Mouse (Mus musculus): ENCODE results near the gene Hsdl1. TPM values are rescaled to one million over a fixed set of nuclear protein-coding genes. Genes with fewer than 3 reads are reported as not detected.

The Hsdl1 gene
- 158 and 176 TPM in 2 replicates for polyA plus RNA-seq (2014; fragmentation: Nextera tagmentation; extraction: Ambion mirVana)

DNA sequence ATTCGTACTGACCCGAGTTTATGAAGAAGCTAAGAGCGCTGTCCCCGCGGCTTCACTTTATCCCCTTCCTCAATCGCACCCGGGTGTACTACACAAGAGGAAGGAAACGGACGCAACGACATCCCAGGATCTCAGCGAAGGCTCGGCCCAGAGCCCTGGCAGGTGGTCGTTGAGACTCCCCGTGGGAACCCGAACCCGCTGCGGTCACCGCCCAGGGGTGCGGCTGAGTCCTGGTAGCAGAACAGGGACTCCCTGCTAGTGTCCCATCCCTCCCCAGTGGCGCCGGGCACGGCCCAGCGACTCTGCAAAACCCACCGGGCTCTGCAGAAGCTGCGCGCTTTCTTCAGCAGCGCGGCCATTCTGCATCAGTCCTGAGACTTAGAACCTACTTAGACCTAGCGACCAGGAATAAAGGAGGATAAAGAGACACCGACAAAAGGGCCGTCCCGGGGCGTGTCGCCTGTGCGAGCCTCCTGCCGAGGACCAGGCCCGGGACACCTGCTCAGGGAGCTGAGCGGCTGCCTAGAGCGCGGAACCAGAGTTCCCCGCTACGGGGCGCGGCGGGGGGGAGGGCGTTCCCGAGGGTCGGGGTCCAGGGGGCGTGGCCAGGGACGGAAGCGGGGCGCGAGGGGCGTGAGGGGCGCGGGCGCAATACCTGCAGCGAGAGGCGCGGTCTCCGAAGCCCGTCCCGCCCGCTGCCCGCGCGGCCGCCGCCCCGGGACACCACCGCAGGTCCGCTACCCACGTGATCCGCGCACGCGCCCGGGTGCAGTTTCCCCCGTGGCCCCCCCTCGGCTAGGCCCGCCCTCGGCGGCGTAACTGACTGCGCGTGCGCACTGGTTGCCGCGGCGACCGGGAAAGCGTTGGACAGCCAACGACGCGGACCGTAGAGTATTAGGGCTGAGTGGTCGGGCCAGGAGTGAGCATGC is at the start of gene Hsdl1, which contains the start of gene Dnaaf1:
Gene Hsdl1, minus strand, starts transcription at position 747 of the 929 bp plus-strand sequence.
Gene Dnaaf1, plus strand, starts transcription at position 799 of the 929 bp plus-strand sequence.
- H3K4me3 ChIP-seq (ENCODE audit: low read depth, low read length): peak within 1 kb of the TSS; percentile 94
- ATAC-seq (ENCODE audit: low read depth): peak; percentile 82
- peak within 1 kb of the TSS; percentile 84 for H3K4me2 ChIP-seq (ENCODE audit: low read depth, low read length)
- H3K36me3 ChIP-seq (ENCODE audit: control insufficient read depth, insufficient read depth, low read length): no peaks in the 10 kb centered on the region
- H3K27ac ChIP-seq (ENCODE audit: low read depth, low read length): peak within 1 kb of the TSS; percentile 68
- H3K27me3 ChIP-seq (ENCODE audit: control insufficient read depth, insufficient read depth, low read length): no peaks in the 10 kb centered on the region
- peak within 1 kb of the TSS; percentile 82 for H3K9ac ChIP-seq (replicated peaks; ENCODE audit: low read depth, low read length)
- H3K9me3 ChIP-seq (ENCODE audit: control insufficient read depth, low read length): no peaks in the 10 kb centered on the region
- under 1% methylated on average over 78 of the region's 97 CpGs for WGBS
- H3K4me1 ChIP-seq (ENCODE audit: control insufficient read depth, insufficient read depth, low read length): peaks cover 15% of the 10 kb centered on the region

GRCm38 (mm10) chr8:119623744-119624143 is 48.8 kb upstream of the Hsdl1 start:
- no peak for ATAC-seq (ENCODE audit: low read depth)

GRCm38 (mm10) chr8:119623061-119623460 is 48.1 kb upstream of the Hsdl1 start:
- 95% methylated on average over 8 of the region's 8 CpGs for WGBS
- H3K27ac ChIP-seq (ENCODE audit: low read depth, low read length): no peak overlapping the region
- H3K36me3 ChIP-seq (ENCODE audit: control insufficient read depth, insufficient read depth, low read length): no peaks in the 10 kb centered on the region
- ATAC-seq (ENCODE audit: low read depth): no peak
- H3K27me3 ChIP-seq (ENCODE audit: control insufficient read depth, insufficient read depth, low read length): no peaks in the 10 kb centered on the region
- H3K4me3 ChIP-seq (ENCODE audit: low read depth, low read length): no peak overlapping the region
- H3K4me2 ChIP-seq (ENCODE audit: low read depth, low read length): no peak overlapping the region
- H3K4me1 ChIP-seq (ENCODE audit: control insufficient read depth, insufficient read depth, low read length): no peaks in the 10 kb centered on the region
- no peak overlapping the region for H3K9ac ChIP-seq (replicated peaks; ENCODE audit: low read depth, low read length)
- H3K9me3 ChIP-seq (ENCODE audit: control insufficient read depth, low read length): no peaks in the 10 kb centered on the region

More at GRCm38 (mm10) chr8:119623744-119624143, 48.8 kb upstream of the Hsdl1 start:
- H3K36me3 ChIP-seq (ENCODE audit: control insufficient read depth, insufficient read depth, low read length): no peaks in the 10 kb centered on the region
- no peaks in the 10 kb centered on the region for H3K27me3 ChIP-seq (ENCODE audit: control insufficient read depth, insufficient read depth, low read length)
- no peak overlapping the region for H3K27ac ChIP-seq (ENCODE audit: low read depth, low read length)
- no peak overlapping the region for H3K9ac ChIP-seq (replicated peaks; ENCODE audit: low read depth, low read length)
- 78% methylated on average over 1 of the region's 1 CpGs for WGBS
- H3K4me2 ChIP-seq (ENCODE audit: low read depth, low read length): no peak overlapping the region
- no peak overlapping the region for H3K4me3 ChIP-seq (ENCODE audit: low read depth, low read length)
- H3K9me3 ChIP-seq (ENCODE audit: control insufficient read depth, low read length): no peaks in the 10 kb centered on the region
- no peaks in the 10 kb centered on the region for H3K4me1 ChIP-seq (ENCODE audit: control insufficient read depth, insufficient read depth, low read length)

DNA sequence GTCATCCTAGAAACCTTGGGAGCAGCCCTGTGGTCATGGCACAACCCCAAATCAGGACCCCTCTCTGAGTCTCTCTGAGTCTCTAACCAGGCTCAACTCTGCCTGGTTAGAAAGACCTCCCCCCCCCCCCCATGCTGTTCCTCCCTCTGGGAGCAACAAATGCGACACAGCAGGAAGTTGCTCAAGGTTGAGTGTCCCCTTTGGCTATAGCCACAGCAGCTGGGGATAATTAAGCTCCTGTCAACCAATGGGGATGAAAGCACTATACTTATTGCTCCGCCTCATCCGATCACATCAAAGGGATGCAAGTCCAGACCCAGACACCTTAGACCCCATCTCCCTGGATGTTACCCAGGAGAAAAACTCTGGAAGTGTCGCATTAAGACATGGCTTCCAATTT is 47.6 kb upstream of the Hsdl1 start:
- no peaks in the 10 kb centered on the region for H3K4me1 ChIP-seq (ENCODE audit: control insufficient read depth, insufficient read depth, low read length)
- ATAC-seq (ENCODE audit: low read depth): no peak
- no peak overlapping the region for H3K4me2 ChIP-seq (ENCODE audit: low read depth, low read length)
- no peaks in the 10 kb centered on the region for H3K36me3 ChIP-seq (ENCODE audit: control insufficient read depth, insufficient read depth, low read length)
- no peak overlapping the region for H3K27ac ChIP-seq (ENCODE audit: low read depth, low read length)
- H3K9ac ChIP-seq (replicated peaks; ENCODE audit: low read depth, low read length): no peak overlapping the region
- H3K27me3 ChIP-seq (ENCODE audit: control insufficient read depth, insufficient read depth, low read length): no peaks in the 10 kb centered on the region
- WGBS: 57% methylated on average over 4 of the region's 4 CpGs
- H3K4me3 ChIP-seq (ENCODE audit: low read depth, low read length): no peak overlapping the region
- no peaks in the 10 kb centered on the region for H3K9me3 ChIP-seq (ENCODE audit: control insufficient read depth, low read length)

- no peak for ATAC-seq (ENCODE audit: low read depth)
- no peak overlapping the region for H3K4me3 ChIP-seq (ENCODE audit: low read depth, low read length)
- H3K4me1 ChIP-seq (ENCODE audit: control insufficient read depth, insufficient read depth, low read length): no peaks in the 10 kb centered on the region
- 89% methylated on average over 14 of the region's 14 CpGs for WGBS
- no peak overlapping the region for H3K27ac ChIP-seq (ENCODE audit: low read depth, low read length)
- H3K4me2 ChIP-seq (ENCODE audit: low read depth, low read length): no peak overlapping the region
- no peaks in the 10 kb centered on the region for H3K36me3 ChIP-seq (ENCODE audit: control insufficient read depth, insufficient read depth, low read length)
- no peaks in the 10 kb centered on the region for H3K27me3 ChIP-seq (ENCODE audit: control insufficient read depth, insufficient read depth, low read length)
- no peaks in the 10 kb centered on the region for H3K9me3 ChIP-seq (ENCODE audit: control insufficient read depth, low read length)
- H3K9ac ChIP-seq (replicated peaks; ENCODE audit: low read depth, low read length): no peak overlapping the region
These were observed 46.0 kb upstream of the Hsdl1 start for GRCm38 (mm10) chr8:119620848-119621465.

DNA sequence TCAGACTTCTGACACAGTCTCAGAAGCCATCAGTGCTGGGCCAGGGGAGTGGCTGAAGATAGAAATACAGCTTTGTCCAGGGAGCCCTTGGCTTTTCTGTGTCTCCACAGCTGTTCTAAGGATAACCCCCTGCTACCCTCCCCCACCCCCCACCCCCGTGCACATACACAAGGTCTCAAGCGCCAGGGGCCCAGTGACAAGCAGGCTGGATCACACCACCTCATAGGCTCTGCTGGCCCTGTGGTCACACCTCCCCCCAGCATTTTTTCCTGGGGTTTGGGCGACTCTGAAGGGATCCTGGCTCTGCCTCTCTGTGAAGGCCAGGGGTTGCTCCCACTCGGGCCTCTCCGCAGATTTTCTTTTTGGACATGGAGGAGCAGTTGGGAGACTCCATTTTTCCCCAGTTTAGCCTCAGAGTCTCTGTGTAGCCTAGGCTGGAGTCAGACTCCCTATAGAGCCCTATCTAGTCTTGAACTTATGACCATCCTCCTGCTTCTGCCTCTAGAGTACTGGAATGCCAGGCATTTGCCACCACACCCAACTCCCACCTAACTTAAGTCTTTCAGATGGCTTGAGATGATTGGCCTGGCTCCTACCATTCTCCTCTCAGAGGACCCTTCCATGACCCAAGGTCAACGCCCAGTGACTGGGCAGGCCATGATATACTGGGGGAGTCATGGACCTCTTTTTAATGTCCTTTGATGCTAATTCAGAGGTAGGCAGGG is 45.3 kb upstream of the Hsdl1 start:
- no peaks in the 10 kb centered on the region for H3K4me1 ChIP-seq (ENCODE audit: control insufficient read depth, insufficient read depth, low read length)
- no peak overlapping the region for H3K4me3 ChIP-seq (ENCODE audit: low read depth, low read length)
- no peaks in the 10 kb centered on the region for H3K9me3 ChIP-seq (ENCODE audit: control insufficient read depth, low read length)
- H3K27me3 ChIP-seq (ENCODE audit: control insufficient read depth, insufficient read depth, low read length): no peaks in the 10 kb centered on the region
- WGBS: 73% methylated on average over 6 of the region's 6 CpGs
- no peak overlapping the region for H3K9ac ChIP-seq (replicated peaks; ENCODE audit: low read depth, low read length)
- H3K36me3 ChIP-seq (ENCODE audit: control insufficient read depth, insufficient read depth, low read length): no peaks in the 10 kb centered on the region
- no peak overlapping the region for H3K4me2 ChIP-seq (ENCODE audit: low read depth, low read length)
- no peak for ATAC-seq (ENCODE audit: low read depth)
- H3K27ac ChIP-seq (ENCODE audit: low read depth, low read length): no peak overlapping the region

GRCm38 (mm10) chr8:119618887-119619286 is 43.9 kb upstream of the Hsdl1 start:
- no peak overlapping the region for H3K27ac ChIP-seq (ENCODE audit: low read depth, low read length)
- no peaks in the 10 kb centered on the region for H3K9me3 ChIP-seq (ENCODE audit: control insufficient read depth, low read length)
- no peak overlapping the region for H3K4me2 ChIP-seq (ENCODE audit: low read depth, low read length)
- H3K9ac ChIP-seq (replicated peaks; ENCODE audit: low read depth, low read length): no peak overlapping the region
- H3K27me3 ChIP-seq (ENCODE audit: control insufficient read depth, insufficient read depth, low read length): no peaks in the 10 kb centered on the region
- no peak for ATAC-seq (ENCODE audit: low read depth)
- 79% methylated on average over 5 of the region's 5 CpGs for WGBS
- H3K4me1 ChIP-seq (ENCODE audit: control insufficient read depth, insufficient read depth, low read length): no peaks in the 10 kb centered on the region
- no peaks in the 10 kb centered on the region for H3K36me3 ChIP-seq (ENCODE audit: control insufficient read depth, insufficient read depth, low read length)
- no peak overlapping the region for H3K4me3 ChIP-seq (ENCODE audit: low read depth, low read length)

DNA sequence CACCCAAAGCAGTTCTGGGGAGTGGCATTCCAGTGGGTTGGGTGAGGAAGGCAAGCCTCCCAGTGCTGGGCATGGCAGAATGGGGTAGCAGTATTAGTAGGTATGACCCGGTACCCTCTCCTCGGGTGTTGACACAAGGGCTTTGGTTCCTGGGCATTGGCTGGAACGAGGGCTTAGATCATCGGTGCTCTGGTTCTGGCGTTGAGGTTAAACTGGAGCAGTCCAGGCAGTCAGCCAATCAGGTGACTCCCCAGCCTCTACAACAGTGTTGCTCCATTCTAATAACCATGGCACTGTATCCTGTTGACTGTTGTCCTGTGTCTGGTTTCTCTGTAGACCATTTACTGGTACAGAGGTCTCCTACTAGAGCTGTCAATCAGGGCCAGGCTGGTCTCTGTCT is 42.6 kb upstream of the Hsdl1 start:
- no peak for ATAC-seq (ENCODE audit: low read depth)
- no peak overlapping the region for H3K4me2 ChIP-seq (ENCODE audit: low read depth, low read length)
- H3K4me1 ChIP-seq (ENCODE audit: control insufficient read depth, insufficient read depth, low read length): no peaks in the 10 kb centered on the region
- no peaks in the 10 kb centered on the region for H3K27me3 ChIP-seq (ENCODE audit: control insufficient read depth, insufficient read depth, low read length)
- WGBS: 98% methylated on average over 5 of the region's 5 CpGs
- no peak overlapping the region for H3K4me3 ChIP-seq (ENCODE audit: low read depth, low read length)
- no peaks in the 10 kb centered on the region for H3K36me3 ChIP-seq (ENCODE audit: control insufficient read depth, insufficient read depth, low read length)
- no peaks in the 10 kb centered on the region for H3K9me3 ChIP-seq (ENCODE audit: control insufficient read depth, low read length)
- no peak overlapping the region for H3K27ac ChIP-seq (ENCODE audit: low read depth, low read length)
- no peak overlapping the region for H3K9ac ChIP-seq (replicated peaks; ENCODE audit: low read depth, low read length)
